9 mouse cellular contexts compared by ENCODE assay signal in genomic region chr5:124161831-124162230, GRCm38 (mm10). TPM values are rescaled to one million over a fixed set of nuclear protein-coding genes. Genes with fewer than 3 reads are reported as not detected.
DNase-seq lines count a peak whose midpoint lies in the region; ATAC-seq lines count a peak whose summit lies in the region.
"Had no signal": no experiment of that assay in that cellular context is flagged by ENCODE, and none has a peak within 500 bp of the region (broad histone marks: within the 10 kb centered on the region; RNA-seq: fewer than 3 reads in every experiment).

No protein-coding gene starts in this region.

- H3K36me3 ChIP-seq in heart, embryonic 10.5 days: no peaks in the 10 kb centered on the region
- no peaks in the 10 kb centered on the region for H3K36me3 ChIP-seq in embryonic facial prominence, embryonic 14.5 days (ENCODE audit: control insufficient read depth, insufficient read depth, low read length)
- H3K36me3 ChIP-seq in hindbrain, embryonic 16.5 days (ENCODE audit: control insufficient read depth, insufficient read depth, low read length): no peaks in the 10 kb centered on the region
- H3K36me3 ChIP-seq: intestine, embryonic 15.5 days had no signal

- H3K9ac ChIP-seq in embryonic facial prominence, embryonic 14.5 days (ENCODE audit: low read depth, low read length): no peak overlapping the region
- H3K9ac ChIP-seq in hindbrain, embryonic 16.5 days (ENCODE audit: low read depth, low read length): 0 out of 2 replicates have a peak overlapping the region, but pooled peaks have one; percentile 14
- H3K9ac ChIP-seq: intestine, embryonic 15.5 days had no signal

- 0 out of 2 replicates have a peak overlapping the region, but pooled peaks have one; percentile 4 for H3K4me3 ChIP-seq in heart, embryonic 10.5 days
- H3K4me3 ChIP-seq in embryonic facial prominence, embryonic 14.5 days (ENCODE audit: low read depth, low read length): no peak overlapping the region
- H3K4me3 ChIP-seq in hindbrain, embryonic 16.5 days (ENCODE audit: low read length): no peak overlapping the region
- H3K4me3 ChIP-seq: intestine, embryonic 15.5 days had no signal

- H3K4me1 ChIP-seq in heart, embryonic 10.5 days: peaks cover 84% of the 10 kb centered on the region
- peaks cover 34% of the 10 kb centered on the region for H3K4me1 ChIP-seq in embryonic facial prominence, embryonic 14.5 days (ENCODE audit: control insufficient read depth, insufficient read depth, low read length)
- H3K4me1 ChIP-seq in hindbrain, embryonic 16.5 days (ENCODE audit: control insufficient read depth, insufficient read depth, low read depth, low read length): peaks cover 46% of the 10 kb centered on the region

- H3K27me3 ChIP-seq in heart, embryonic 10.5 days (ENCODE audit: insufficient read depth, poor library complexity, severe bottlenecking): no peaks in the 10 kb centered on the region
- H3K27me3 ChIP-seq in embryonic facial prominence, embryonic 14.5 days (replicated peaks; ENCODE audit: control insufficient read depth, insufficient read depth, low read length): no peaks in the 10 kb centered on the region
- H3K27me3 ChIP-seq in hindbrain, embryonic 16.5 days (replicated peaks; ENCODE audit: control insufficient read depth, insufficient read depth, low read length): no peaks in the 10 kb centered on the region
- H3K27me3 ChIP-seq: intestine, embryonic 15.5 days had no signal

- H3K9me3 ChIP-seq in heart, embryonic 10.5 days: no peaks in the 10 kb centered on the region
- H3K9me3 ChIP-seq in embryonic facial prominence, embryonic 14.5 days (ENCODE audit: control insufficient read depth, low read length): no peaks in the 10 kb centered on the region
- H3K9me3 ChIP-seq in hindbrain, embryonic 16.5 days (ENCODE audit: control insufficient read depth, low read length): no peaks in the 10 kb centered on the region
- H3K9me3 ChIP-seq: intestine, embryonic 15.5 days had no signal

- 0 out of 2 replicates have a peak, but pooled peaks have one; percentile 4 for ATAC-seq in embryonic facial prominence, embryonic 14.5 days (ENCODE audit: low read depth)
- ATAC-seq in hindbrain, embryonic 16.5 days: peak; percentile 37; the same call in 1 of the 2 replicates

- H3K27ac ChIP-seq in heart, embryonic 10.5 days: peak overlapping the region; percentile 76
- no peak overlapping the region for H3K27ac ChIP-seq in embryonic facial prominence, embryonic 14.5 days (replicated peaks; ENCODE audit: low read depth, low read length)
- H3K27ac ChIP-seq in hindbrain, embryonic 16.5 days (ENCODE audit: low read depth, low read length): peak overlapping the region; percentile 1
- H3K27ac ChIP-seq: intestine, embryonic 15.5 days had no signal

- WGBS in heart, embryonic 10.5 days: 18% methylated on average over 10 of the region's 10 CpGs
- WGBS in embryonic facial prominence, embryonic 14.5 days: 44% methylated on average over 10 of the region's 10 CpGs
- WGBS in hindbrain, embryonic 16.5 days: 34% methylated on average over 10 of the region's 10 CpGs

- DNase-seq in heart, embryonic 10.5 days (ENCODE audit: low spot score): peak; percentile 93
- no peak for DNase-seq in heart, adult 18-20 months
- peak; percentile 49 for DNase-seq in Muller cell, postnatal 12 days (ENCODE audit: inconsistent ontology term)
- peak; percentile 29 for DNase-seq in embryonic facial prominence, embryonic 14.5 days (ENCODE audit: low spot score)
- DNase-seq in B cell, adult 2 months: no peak
- DNase-seq in kidney, postnatal 36 days: no peak
- DNase-seq in adrenal gland, postnatal 4 days (ENCODE audit: low spot score in 2 of 2): no peak

- H3K4me2 ChIP-seq in embryonic facial prominence, embryonic 14.5 days (ENCODE audit: low read depth, low read length): no peak overlapping the region
- H3K4me2 ChIP-seq in hindbrain, embryonic 16.5 days (ENCODE audit: low read length): no peak overlapping the region
- H3K4me2 ChIP-seq: intestine, embryonic 15.5 days had no signal

RNA-seq across cellular contexts. Expression of gene Arl6ip4, which starts 45.9 kb away (rescaled TPM):
- polyA plus RNA-seq in heart, embryonic 10.5 days (2016; fragmentation: Nextera tagmentation; extraction: Ambion mirVana): 86.9 and 116 TPM in 2 replicates
- 10 to 100 TPM; 36.3 to 37.8 TPM for total RNA-seq in heart, adult 18-20 months (2021)
- 76.5 and 77.5 TPM in 2 replicates for polyA plus RNA-seq in embryonic facial prominence, embryonic 14.5 days (2014; fragmentation: Nextera tagmentation; extraction: Ambion mirVana)
- polyA plus RNA-seq in hindbrain, embryonic 16.5 days (2015; fragmentation: Nextera tagmentation; extraction: Ambion mirVana): 75.3 and 81.1 TPM in 2 replicates
- 10 to 100 TPM; 77.2 to 80.9 TPM for total RNA-seq in adrenal gland, postnatal 4 days (2021)

RNA-seq across cellular contexts. Expression of gene Ogfod2, which starts 49.7 kb away (rescaled TPM):
- polyA plus RNA-seq in heart, embryonic 10.5 days (2016; fragmentation: Nextera tagmentation; extraction: Ambion mirVana): 19.6 and 20.1 TPM in 2 replicates
- 10 to 100 TPM; 15.1 to 17.5 TPM for total RNA-seq in heart, adult 18-20 months (2021)
- polyA plus RNA-seq in embryonic facial prominence, embryonic 14.5 days (2014; fragmentation: Nextera tagmentation; extraction: Ambion mirVana): 14.3 and 16.1 TPM in 2 replicates
- polyA plus RNA-seq in hindbrain, embryonic 16.5 days (2015; fragmentation: Nextera tagmentation; extraction: Ambion mirVana): 41.9 and 44.2 TPM in 2 replicates
- total RNA-seq in adrenal gland, postnatal 4 days (2021): 10 to 100 TPM; 36.7 to 36.9 TPM

Comparison
In these comparisons a context has a peak if more than half of its experiments do, and no peak if none do; other contexts are left out.
1. DNase-seq: peak in heart, embryonic 10.5 days (single experiment), Muller cell, postnatal 12 days (single experiment) and embryonic facial prominence, embryonic 14.5 days (single experiment); none in heart, adult 18-20 months (0 of 2), B cell, adult 2 months (0 of 2), kidney, postnatal 36 days (0 of 2) and adrenal gland, postnatal 4 days (0 of 2).